Mouse (Mus musculus) forebrain, embryonic 10.5 days (tissue): Measurements from ENCODE around the gene Crk. TPM values are rescaled to one million over a fixed set of nuclear protein-coding genes. Genes with fewer than 3 reads are reported as not detected.
A peak's percentile ranks its signal among the peaks of the same experiment; 100 is the strongest.

Experiments
- DNase-seq: peaks from one replicate; pipeline ENCODE4 v3.0.0-alpha.2; 2017; ENCODE audit warnings: low spot score; ENCODE audit errors: extremely low spot score
- H3K27ac ChIP-seq: fragments of 300-500 bp; sonication (generic); 2 replicates; pipeline ENCODE4 v1.5.1; 2016; ENCODE audit warnings: mild to moderate bottlenecking
- H3K27me3 ChIP-seq: fragments of 300-500 bp; sonication (generic); 2 replicates; pipeline ENCODE4 v1.6.1; 2016; ENCODE audit warnings: mild to moderate bottlenecking; ENCODE audit not compliant: poor library complexity, severe bottlenecking
- H3K36me3 ChIP-seq: fragments of 300-500 bp; sonication (generic); replicated peaks from 2 replicates; pipeline ENCODE4 v1.6.1; 2016; ENCODE audit warnings: mild to moderate bottlenecking, moderate library complexity
- H3K4me1 ChIP-seq: fragments of 300-500 bp; sonication (generic); 2 replicates; pipeline ENCODE4 v1.6.1; 2016
- H3K4me3 ChIP-seq: fragments of 300-500 bp; sonication (generic); 2 replicates; pipeline ENCODE4 v1.5.1; 2016; ENCODE audit warnings: mild to moderate bottlenecking, moderate library complexity
- H3K9me3 ChIP-seq: fragments of 300-500 bp; sonication (generic); 2 replicates; pipeline ENCODE4 v1.6.1; 2016; ENCODE audit warnings: mild to moderate bottlenecking, moderate library complexity
- WGBS: fragments of 180-500 bp; shearing (Covaris S2); methylation state at CpG from one replicate; pipeline ENCODE4 v1.1.7; 2016; 5-methylcytosine and 5-hydroxymethylcytosine counted together
- polyA plus RNA-seq: library from polyadenylated mRNA; unstranded; fragments of >200 nt; fragmentation: Nextera tagmentation; extraction: Ambion mirVana; gene quantifications from 2 replicates; pipeline ENCODE4 v1.2.1, GENCODE M21; 2016

Crk gene
- polyA plus RNA-seq, 1 experiment from 2014 or later: 122 TPM

GRCm38 (mm10) chr11:75650958-75651425 is 28.1 kb upstream of the Crk start:
- Histone ChIP-seq H3K4me1 (peaks cover 56% of the 10 kb centered on the region), H3K4me3 (peak overlapping the region; percentile 64), H3K9me3 (no peaks in the 10 kb centered on the region), H3K27ac (peak overlapping the region; percentile 88), H3K36me3 (no peaks in the 10 kb centered on the region), H3K27me3 (peaks cover 48% of the 10 kb centered on the region)
- WGBS: 44% methylated on average over 13 of the region's 13 CpGs
- no peak for DNase-seq

GRCm38 (mm10) chr11:75651426-75652221 is 27.4 kb upstream of the Crk start:
- Histone ChIP-seq H3K36me3 (no peaks in the 10 kb centered on the region), H3K27me3 (peaks cover 55% of the 10 kb centered on the region), H3K4me1 (peaks cover 62% of the 10 kb centered on the region), H3K27ac (peak overlapping the region; percentile 88), H3K9me3 (no peaks in the 10 kb centered on the region), H3K4me3 (peak overlapping the region; percentile 64)
- under 1% methylated on average over 54 of the region's 54 CpGs for WGBS
- peak; percentile 77 for DNase-seq

GRCm38 (mm10) chr11:75652222-75652941 is 26.7 kb upstream of the Crk start:
- no peak for DNase-seq

GRCm38 (mm10) chr11:75652942-75653684 is 25.9 kb upstream of the Crk start:
- no peaks in the 10 kb centered on the region for H3K9me3 ChIP-seq
- H3K4me3 ChIP-seq: peak overlapping the region; percentile 82
- H3K36me3 ChIP-seq: peaks cover 5% of the 10 kb centered on the region; the same call in 1 of the 2 replicates
- peak overlapping the region; percentile 81; the same call in 1 of the 2 replicates for H3K27ac ChIP-seq
- DNase-seq: no peak
- peaks cover 64% of the 10 kb centered on the region for H3K27me3 ChIP-seq
- peaks cover 65% of the 10 kb centered on the region for H3K4me1 ChIP-seq
- WGBS: 25% methylated on average over 14 of the region's 14 CpGs

More at GRCm38 (mm10) chr11:75652222-75652941, 26.7 kb upstream of the Crk start:
- WGBS: 20% methylated on average over 20 of the region's 20 CpGs
- no peaks in the 10 kb centered on the region for H3K36me3 ChIP-seq
- peak overlapping the region; percentile 88; the same call in 1 of the 2 replicates for H3K27ac ChIP-seq
- H3K4me3 ChIP-seq: peak overlapping the region; percentile 64
- H3K27me3 ChIP-seq: peaks cover 62% of the 10 kb centered on the region
- peaks cover 65% of the 10 kb centered on the region for H3K4me1 ChIP-seq
- no peaks in the 10 kb centered on the region for H3K9me3 ChIP-seq

GRCm38 (mm10) chr11:75653781-75654470 is 25.1 kb upstream of the Crk start:
- H3K9me3 ChIP-seq: no peaks in the 10 kb centered on the region
- peak overlapping the region; percentile 81 for H3K27ac ChIP-seq
- H3K4me3 ChIP-seq: peak overlapping the region; percentile 82
- peaks cover 10% of the 10 kb centered on the region for H3K36me3 ChIP-seq
- DNase-seq: peak; percentile 85
- peaks cover 65% of the 10 kb centered on the region for H3K4me1 ChIP-seq
- H3K27me3 ChIP-seq: peaks cover 64% of the 10 kb centered on the region
- under 1% methylated on average over 45 of the region's 45 CpGs for WGBS

- H3K4me3 ChIP-seq: peak overlapping the region; percentile 82
- H3K9me3 ChIP-seq: no peaks in the 10 kb centered on the region
- H3K27me3 ChIP-seq: peaks cover 64% of the 10 kb centered on the region
- peaks cover 65% of the 10 kb centered on the region for H3K4me1 ChIP-seq
- H3K27ac ChIP-seq: peak overlapping the region; percentile 81
- DNase-seq: no peak
- peaks cover 12% of the 10 kb centered on the region for H3K36me3 ChIP-seq
- WGBS: 39% methylated on average over 25 of the region's 25 CpGs
These were observed 24.3 kb upstream of the Crk start for GRCm38 (mm10) chr11:75654471-75655390.

GRCm38 (mm10) chr11:75655621-75656545 is 23.2 kb upstream of the Crk start:
- H3K9me3 ChIP-seq: no peaks in the 10 kb centered on the region
- DNase-seq: peak; percentile 63
- H3K27me3 ChIP-seq: peaks cover 57% of the 10 kb centered on the region
- WGBS: 2% methylated on average over 78 of the region's 78 CpGs
- H3K27ac ChIP-seq: peak overlapping the region; percentile 87
- peaks cover 22% of the 10 kb centered on the region for H3K36me3 ChIP-seq
- peaks cover 58% of the 10 kb centered on the region for H3K4me1 ChIP-seq
- H3K4me3 ChIP-seq: peak overlapping the region; percentile 82

- 67% methylated on average over 19 of the region's 20 CpGs for WGBS
- Histone ChIP-seq H3K4me1 (peaks cover 49% of the 10 kb centered on the region), H3K9me3 (no peaks in the 10 kb centered on the region), H3K36me3 (peaks cover 31% of the 10 kb centered on the region), H3K27ac (peak overlapping the region; percentile 87; the same call in 1 of the 2 replicates), H3K4me3 (peak overlapping the region; percentile 82), H3K27me3 (peaks cover 56% of the 10 kb centered on the region)
- DNase-seq: no peak
These were observed 22.2 kb upstream of the Crk start for GRCm38 (mm10) chr11:75656621-75657590.

GRCm38 (mm10) chr11:75657841-75658240 is 21.2 kb upstream of the Crk start:
- H3K4me3 ChIP-seq: no peak overlapping the region
- DNase-seq: no peak
- H3K4me1 ChIP-seq: peaks cover 40% of the 10 kb centered on the region
- H3K27me3 ChIP-seq: peaks cover 46% of the 10 kb centered on the region
- H3K27ac ChIP-seq: no peak overlapping the region
- no peaks in the 10 kb centered on the region for H3K9me3 ChIP-seq
- H3K36me3 ChIP-seq: peaks cover 40% of the 10 kb centered on the region

GRCm38 (mm10) chr11:75658311-75658710 is 20.7 kb upstream of the Crk start:
- H3K36me3 ChIP-seq: peaks cover 40% of the 10 kb centered on the region
- 93% methylated on average over 13 of the region's 13 CpGs for WGBS
- H3K9me3 ChIP-seq: no peaks in the 10 kb centered on the region
- no peak overlapping the region for H3K4me3 ChIP-seq
- peaks cover 42% of the 10 kb centered on the region for H3K27me3 ChIP-seq
- H3K4me1 ChIP-seq: peaks cover 36% of the 10 kb centered on the region
- DNase-seq: no peak
- no peak overlapping the region for H3K27ac ChIP-seq
